ENCODE assay signal across 23 mouse cellular contexts in the genomic region with DNA sequence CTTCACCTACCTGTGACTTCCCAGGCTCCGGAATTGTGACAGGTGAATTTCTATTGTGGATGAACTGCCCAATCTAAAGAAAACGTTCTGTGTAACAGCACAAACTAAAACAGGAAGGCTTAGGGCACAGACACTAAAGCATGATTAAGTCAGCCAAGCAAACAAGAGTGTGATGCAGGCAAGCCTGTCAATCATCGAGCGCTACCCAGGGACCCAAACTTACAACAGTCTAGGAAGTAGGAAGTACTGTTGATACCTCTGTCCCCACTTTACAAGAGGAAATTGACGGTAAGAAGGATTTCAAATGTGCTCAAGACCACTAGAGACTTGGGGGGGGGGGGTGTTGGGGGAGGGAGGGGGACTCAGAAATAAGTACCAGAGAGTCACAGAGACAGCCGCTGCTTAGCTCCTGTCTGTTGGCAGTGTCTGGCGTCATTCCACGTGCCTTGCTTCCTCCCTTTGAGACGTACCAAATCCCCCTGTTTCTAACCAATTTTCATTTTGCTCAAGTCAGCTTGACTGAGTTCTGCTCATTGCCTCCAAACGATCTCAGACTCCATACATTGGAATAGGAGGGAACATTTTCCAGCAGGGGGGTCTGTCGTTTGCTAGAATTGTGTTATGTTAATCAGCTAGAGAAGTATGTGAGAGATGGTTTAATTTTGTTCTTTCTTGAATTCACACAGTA.
A peak's percentile ranks its signal among the peaks of the same experiment; 100 is the strongest.
DNase-seq lines count a peak whose midpoint lies in the region; ATAC-seq lines count a peak whose summit lies in the region.
"Had no signal": no experiment of that assay in that cellular context is flagged by ENCODE, and none has a peak within 500 bp of the region (broad histone marks: within the 10 kb centered on the region; RNA-seq: fewer than 3 reads in every experiment).

No protein-coding gene starts in this region.

- WGBS in forebrain, embryonic 16.5 days: 31% methylated on average over 11 of the region's 11 CpGs
- WGBS in forebrain, embryonic 12.5 days: 57% methylated on average over 11 of the region's 11 CpGs
- WGBS in midbrain, embryonic 11.5 days: 72% methylated on average over 11 of the region's 11 CpGs
- 56% methylated on average over 11 of the region's 11 CpGs for WGBS in midbrain, embryonic 15.5 days
- WGBS in hindbrain, embryonic 16.5 days: 49% methylated on average over 11 of the region's 11 CpGs

- no peak overlapping the region for H3K9ac ChIP-seq in forebrain, embryonic 16.5 days (replicated peaks; ENCODE audit: low read depth, low read length)
- H3K9ac ChIP-seq in forebrain, embryonic 12.5 days: no peak overlapping the region
- H3K9ac ChIP-seq in midbrain, embryonic 11.5 days (ENCODE audit: low read length): no peak overlapping the region
- no peak overlapping the region for H3K9ac ChIP-seq in midbrain, embryonic 15.5 days
- no peak overlapping the region for H3K9ac ChIP-seq in hindbrain, embryonic 16.5 days (ENCODE audit: low read depth, low read length)
- H3K9ac ChIP-seq: embryonic facial prominence, embryonic 13.5 days; heart, embryonic 12.5 days; limb, embryonic 15.5 days; liver, embryonic 14.5 days; lung, embryonic 14.5 days had no signal

- ATAC-seq in forebrain, embryonic 16.5 days: 0 out of 2 replicates have a peak, but pooled peaks have one; percentile 39
- no peak for ATAC-seq in forebrain, embryonic 12.5 days (ENCODE audit: low FRiP score)
- ATAC-seq in midbrain, embryonic 11.5 days (ENCODE audit: low FRiP score): no peak
- ATAC-seq in midbrain, embryonic 15.5 days (replicated peaks): no peak
- ATAC-seq in hindbrain, embryonic 16.5 days: peak; percentile 63; the same call in 1 of the 2 replicates
- ATAC-seq: CD4-positive, CD25-positive, alpha-beta regulatory T cell, adult 4 months; intestine, postnatal 0 days had no signal

- H3K27me3 ChIP-seq in forebrain, embryonic 16.5 days (replicated peaks; ENCODE audit: control insufficient read depth, insufficient read depth, low read length): no peaks in the 10 kb centered on the region
- H3K27me3 ChIP-seq in forebrain, embryonic 12.5 days: no peaks in the 10 kb centered on the region
- 0 out of 2 replicates have a peak, but pooled peaks cover 2% of the 10 kb centered on the region for H3K27me3 ChIP-seq in midbrain, embryonic 11.5 days (ENCODE audit: control insufficient read depth, insufficient read depth, low read length)
- H3K27me3 ChIP-seq in midbrain, embryonic 15.5 days (replicated peaks): no peaks in the 10 kb centered on the region
- H3K27me3 ChIP-seq in hindbrain, embryonic 16.5 days (replicated peaks; ENCODE audit: control insufficient read depth, insufficient read depth, low read length): no peaks in the 10 kb centered on the region
- H3K27me3 ChIP-seq: embryonic facial prominence, embryonic 13.5 days; heart, embryonic 12.5 days; limb, embryonic 15.5 days had no signal

- no peak overlapping the region for H3K4me2 ChIP-seq in forebrain, embryonic 16.5 days (ENCODE audit: low read length)
- H3K4me2 ChIP-seq in forebrain, embryonic 12.5 days: no peak overlapping the region
- no peak overlapping the region for H3K4me2 ChIP-seq in midbrain, embryonic 11.5 days
- no peak overlapping the region for H3K4me2 ChIP-seq in midbrain, embryonic 15.5 days
- no peak overlapping the region for H3K4me2 ChIP-seq in hindbrain, embryonic 16.5 days (ENCODE audit: low read length)
- H3K4me2 ChIP-seq: embryonic facial prominence, embryonic 13.5 days; heart, embryonic 12.5 days; limb, embryonic 15.5 days; lung, embryonic 14.5 days had no signal

- H3K9me3 ChIP-seq in forebrain, embryonic 16.5 days (ENCODE audit: control insufficient read depth, low read length): no peaks in the 10 kb centered on the region
- H3K9me3 ChIP-seq in forebrain, embryonic 12.5 days: no peaks in the 10 kb centered on the region
- H3K9me3 ChIP-seq in midbrain, embryonic 11.5 days (ENCODE audit: control insufficient read depth, low read length): no peaks in the 10 kb centered on the region
- H3K9me3 ChIP-seq in midbrain, embryonic 15.5 days: no peaks in the 10 kb centered on the region
- no peaks in the 10 kb centered on the region for H3K9me3 ChIP-seq in hindbrain, embryonic 16.5 days (ENCODE audit: control insufficient read depth, low read length)
- H3K9me3 ChIP-seq: embryonic facial prominence, embryonic 13.5 days; heart, embryonic 12.5 days; limb, embryonic 15.5 days had no signal

- peak; percentile 55 to 59 for DNase-seq in cerebellum, postnatal 10 days
- DNase-seq in cerebellum, adult 9-10 months: no peak
- peak; percentile 72 for DNase-seq in midbrain, embryonic 11.5 days (ENCODE audit: low spot score, missing footprints)
- no peak for DNase-seq in adrenal gland, adult 18-20 months (ENCODE audit: low spot score in 2 of 2)
- DNase-seq: adrenal gland, postnatal 36 days; gastrocnemius, postnatal 10 days; kidney, postnatal 25 days; layer of hippocampus, postnatal 36 days; lung, embryonic 14.5 days; lung, postnatal 4 days; thymus, adult 18-20 months; thymus, postnatal 36 days had no signal

- H3K4me3 ChIP-seq in forebrain, embryonic 16.5 days (replicated peaks; ENCODE audit: low read length): no peak overlapping the region
- H3K4me3 ChIP-seq in forebrain, embryonic 12.5 days (replicated peaks): no peak overlapping the region
- no peak overlapping the region for H3K4me3 ChIP-seq in midbrain, embryonic 11.5 days (ENCODE audit: low read depth, low read length)
- H3K4me3 ChIP-seq in midbrain, embryonic 15.5 days: no peak overlapping the region
- no peak overlapping the region for H3K4me3 ChIP-seq in hindbrain, embryonic 16.5 days (ENCODE audit: low read length)
- H3K4me3 ChIP-seq: embryonic facial prominence, embryonic 13.5 days; heart, embryonic 12.5 days; layer of hippocampus, adult 2 months; limb, embryonic 15.5 days had no signal

- H3K4me1 ChIP-seq in forebrain, embryonic 16.5 days (replicated peaks; ENCODE audit: control insufficient read depth, insufficient read depth, low read length): peaks cover 15% of the 10 kb centered on the region; the same call in 1 of the 2 replicates
- H3K4me1 ChIP-seq in forebrain, embryonic 12.5 days: peaks cover 8% of the 10 kb centered on the region; the same call in 1 of the 2 replicates
- peaks cover 4% of the 10 kb centered on the region; the same call in 1 of the 2 replicates for H3K4me1 ChIP-seq in midbrain, embryonic 11.5 days (ENCODE audit: control insufficient read depth, insufficient read depth, low read length)
- no peaks in the 10 kb centered on the region for H3K4me1 ChIP-seq in midbrain, embryonic 15.5 days
- H3K4me1 ChIP-seq in hindbrain, embryonic 16.5 days (ENCODE audit: control insufficient read depth, insufficient read depth, low read depth, low read length): peaks cover 8% of the 10 kb centered on the region

- H3K27ac ChIP-seq in forebrain, embryonic 16.5 days (ENCODE audit: low read length): no peak overlapping the region
- no peak overlapping the region for H3K27ac ChIP-seq in forebrain, embryonic 12.5 days
- H3K27ac ChIP-seq in midbrain, embryonic 11.5 days (ENCODE audit: low read depth, low read length): no peak overlapping the region
- H3K27ac ChIP-seq in midbrain, embryonic 15.5 days: no peak overlapping the region
- H3K27ac ChIP-seq in hindbrain, embryonic 16.5 days (ENCODE audit: low read depth, low read length): no peak overlapping the region
- H3K27ac ChIP-seq: embryonic facial prominence, embryonic 13.5 days; layer of hippocampus, adult 2 months; limb, embryonic 15.5 days; liver, embryonic 14.5 days had no signal

- H3K36me3 ChIP-seq in forebrain, embryonic 16.5 days (ENCODE audit: control insufficient read depth, insufficient read depth): no peaks in the 10 kb centered on the region
- no peaks in the 10 kb centered on the region for H3K36me3 ChIP-seq in forebrain, embryonic 12.5 days (replicated peaks)
- no peaks in the 10 kb centered on the region for H3K36me3 ChIP-seq in midbrain, embryonic 11.5 days (ENCODE audit: control insufficient read depth, insufficient read depth, low read length)
- no peaks in the 10 kb centered on the region for H3K36me3 ChIP-seq in midbrain, embryonic 15.5 days (replicated peaks)
- no peaks in the 10 kb centered on the region for H3K36me3 ChIP-seq in hindbrain, embryonic 16.5 days (ENCODE audit: control insufficient read depth, insufficient read depth, low read length)
- H3K36me3 ChIP-seq: embryonic facial prominence, embryonic 13.5 days; heart, embryonic 12.5 days; limb, embryonic 15.5 days had no signal

Comparison
In these comparisons a context has a peak if more than half of its experiments do, and no peak if none do; other contexts are left out.
1. DNase-seq: peak in cerebellum, postnatal 10 days (2 of 2) and midbrain, embryonic 11.5 days (single experiment); none in cerebellum, adult 9-10 months (single experiment) and adrenal gland, adult 18-20 months (0 of 2).
2. ATAC-seq: peak in forebrain, embryonic 16.5 days (single experiment) and hindbrain, embryonic 16.5 days (single experiment); none in forebrain, embryonic 12.5 days (single experiment), midbrain, embryonic 11.5 days (single experiment) and midbrain, embryonic 15.5 days (single experiment).